8 mouse cellular contexts compared by ENCODE assay signal in the genomic region with DNA sequence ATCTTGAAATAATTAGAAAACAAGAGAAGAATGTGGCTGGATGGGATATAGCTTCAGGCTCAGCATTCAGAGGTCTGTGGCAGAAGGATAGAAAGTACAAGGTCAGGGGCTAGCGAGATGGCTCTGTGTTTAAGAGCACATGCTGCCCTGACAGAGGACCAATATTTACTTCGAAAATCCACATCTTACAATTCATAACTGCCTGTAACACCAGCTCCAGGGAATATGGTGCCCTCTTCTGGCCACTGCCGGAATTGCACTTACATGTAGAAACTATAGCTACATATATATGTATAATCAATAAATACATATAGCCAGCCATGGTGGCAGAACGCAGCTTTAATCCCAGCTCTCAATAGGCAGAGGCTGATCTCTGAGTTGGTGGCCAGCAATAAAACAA. TPM values are rescaled to one million over a fixed set of nuclear protein-coding genes. Genes with fewer than 3 reads are reported as not detected.
DNase-seq lines count a peak whose midpoint lies in the region; ATAC-seq and TF ChIP-seq lines count a peak whose summit lies in the region.

No protein-coding gene starts in this region.

- H3K9ac ChIP-seq in limb, embryonic 11.5 days (ENCODE audit: low read length) = no peak overlapping the region

- H3K9me3 ChIP-seq in E14TG2a.4 (ENCODE audit: low read length) = no peaks in the 10 kb centered on the region
- H3K9me3 ChIP-seq in limb, embryonic 11.5 days (ENCODE audit: control insufficient read depth, low read length) = no peaks in the 10 kb centered on the region

- H3K36me3 ChIP-seq in E14TG2a.4 (ENCODE audit: insufficient read depth, low read length) = no peaks in the 10 kb centered on the region
- H3K36me3 ChIP-seq in limb, embryonic 11.5 days (ENCODE audit: control insufficient read depth, insufficient read depth, low read length) = no peaks in the 10 kb centered on the region

- peak; percentile 94 for TF ChIP-seq CTCF in E14TG2a.4 (conservative IDR thresholded peaks at IDR 0.05; ENCODE audit: low read length)

- ATAC-seq in erythroblast, adult 5-6 weeks (replicated peaks; ENCODE audit: low FRiP score, poor library complexity, severe bottlenecking) = peak; percentile 82
- no peak for ATAC-seq in limb, embryonic 11.5 days (ENCODE audit: insufficient number of reproducible peaks, low FRiP score, low TSS enrichment, low read depth)

- H3K4me3 ChIP-seq in E14TG2a.4 (replicated peaks; ENCODE audit: low read length) = no peak overlapping the region
- no peak overlapping the region for H3K4me3 ChIP-seq in limb, embryonic 11.5 days (ENCODE audit: low read depth, low read length)

- H3K27me3 ChIP-seq in E14TG2a.4 (ENCODE audit: insufficient read depth, low read length) = no peaks in the 10 kb centered on the region
- no peaks in the 10 kb centered on the region for H3K27me3 ChIP-seq in limb, embryonic 11.5 days (ENCODE audit: control insufficient read depth, insufficient read depth, low read length)

- no peak overlapping the region for H3K27ac ChIP-seq in limb, embryonic 11.5 days (replicated peaks; ENCODE audit: low read depth, low read length)

- no peak overlapping the region for H3K4me2 ChIP-seq in limb, embryonic 11.5 days (ENCODE audit: low read depth, severe bottlenecking)

- peak; percentile 70 for DNase-seq in kidney, adult 18-20 months
- no peak for DNase-seq in kidney, adult 11 months
- peak; percentile 71 to 73 for DNase-seq in adrenal gland, postnatal 36 days
- peak; percentile 93 for DNase-seq in limb, embryonic 11.5 days (ENCODE audit: low spot score)
- peak; percentile 93 for DNase-seq in naive thymus-derived CD4-positive, alpha-beta T cell, adult 2 months (ENCODE audit: low read depth)
- DNase-seq in thymus, postnatal 14 days = peak; percentile 73

- peaks cover 56% of the 10 kb centered on the region for H3K4me1 ChIP-seq in E14TG2a.4 (replicated peaks; ENCODE audit: low read depth, low read length)
- H3K4me1 ChIP-seq in limb, embryonic 11.5 days (ENCODE audit: control insufficient read depth, insufficient read depth, low read length) = peaks cover 2% of the 10 kb centered on the region; the same call in 1 of the 2 replicates

- 4% methylated on average over 4 of the region's 4 CpGs for WGBS in limb, embryonic 11.5 days

RNA-seq across cellular contexts. Expression of gene Rps16, which starts 5.8 kb away (rescaled TPM):
- total RNA-seq in adrenal gland, postnatal 36 days (2021) = 1,000 to 10,000 TPM; 1,072 to 1,115 TPM
- 649 and 667 TPM in 2 replicates for total RNA-seq in erythroblast, adult 5-6 weeks (2015; ENCODE audit: low replicate concordance)
- 67.6 and 181 TPM in 2 replicates for total RNA-seq in erythroblast, adult 5-6 weeks (2017; ENCODE audit: low replicate concordance)
- 1,100 and 1,120 TPM in 2 replicates for polyA plus RNA-seq in limb, embryonic 11.5 days (2014; fragmentation: Nextera tagmentation; extraction: Ambion mirVana)

RNA-seq across cellular contexts. Expression of gene Supt5, which starts 6.1 kb away (rescaled TPM):
- 100 to 1,000 TPM; 122 to 287 TPM for total RNA-seq in adrenal gland, postnatal 36 days (2021)
- 15.9 and 18.6 TPM in 2 replicates for total RNA-seq in erythroblast, adult 5-6 weeks (2015; ENCODE audit: low replicate concordance)
- total RNA-seq in erythroblast, adult 5-6 weeks (2017; ENCODE audit: low replicate concordance) = 21.6 and 24.4 TPM in 2 replicates
- 89.0 and 94.7 TPM in 2 replicates for polyA plus RNA-seq in limb, embryonic 11.5 days (2014; fragmentation: Nextera tagmentation; extraction: Ambion mirVana)

RNA-seq across cellular contexts. Expression of gene Plekhg2, which starts 27.8 kb away (rescaled TPM):
- 10 to 100 TPM; 19.0 to 27.2 TPM for total RNA-seq in adrenal gland, postnatal 36 days (2021)
- total RNA-seq in erythroblast, adult 5-6 weeks (2015; ENCODE audit: low replicate concordance) = 4.4 and 6.1 TPM in 2 replicates
- total RNA-seq in erythroblast, adult 5-6 weeks (2017; ENCODE audit: low replicate concordance) = 0.98 and 4.1 TPM in 2 replicates
- polyA plus RNA-seq in limb, embryonic 11.5 days (2014; fragmentation: Nextera tagmentation; extraction: Ambion mirVana) = 73.2 and 79.6 TPM in 2 replicates

RNA-seq across cellular contexts. Expression of gene Timm50, which starts 32.8 kb away (rescaled TPM):
- 100 to 1,000 TPM in 1 of 2 experiments, 10 to 100 TPM in 1; 84.0 to 102 TPM for total RNA-seq in adrenal gland, postnatal 36 days (2021)
- 6.3 and 13.2 TPM in 2 replicates for total RNA-seq in erythroblast, adult 5-6 weeks (2015; ENCODE audit: low replicate concordance)
- 6.7 and 9.4 TPM in 2 replicates for total RNA-seq in erythroblast, adult 5-6 weeks (2017; ENCODE audit: low replicate concordance)
- 184 and 205 TPM in 2 replicates for polyA plus RNA-seq in limb, embryonic 11.5 days (2014; fragmentation: Nextera tagmentation; extraction: Ambion mirVana)

RNA-seq across cellular contexts. Expression of gene Zfp36, which starts 35.4 kb away (rescaled TPM):
- total RNA-seq in adrenal gland, postnatal 36 days (2021) = 10 to 100 TPM; 19.0 to 26.1 TPM
- 47.0 and 53.2 TPM in 2 replicates for total RNA-seq in erythroblast, adult 5-6 weeks (2015; ENCODE audit: low replicate concordance)
- 7.7 and 15.1 TPM in 2 replicates for total RNA-seq in erythroblast, adult 5-6 weeks (2017; ENCODE audit: low replicate concordance)
- polyA plus RNA-seq in limb, embryonic 11.5 days (2014; fragmentation: Nextera tagmentation; extraction: Ambion mirVana) = 5.6 and 6.1 TPM in 2 replicates

Comparison
In these comparisons a context has a peak if more than half of its experiments do, and no peak if none do; other contexts are left out.
1. RNA of gene Supt5, which starts 6.1 kb away (total RNA-seq): 122 to 287 TPM in adrenal gland, postnatal 36 days; 15.9 to 24.4 TPM in erythroblast, adult 5-6 weeks; every median in the first group is over 4 times any median in the second.